Mouse (Mus musculus): ENCODE results near the gene Prol1. TPM values are rescaled to one million over a fixed set of nuclear protein-coding genes. Genes with fewer than 3 reads are reported as not detected.
"Not testable (repeated sequence)": the region's sequence is repeated elsewhere in the genome, so short reads cannot be mapped to it uniquely, and the experiment has no call there.

Prol1 gene
- not detected in 2 replicates for polyA plus RNA-seq (2014; fragmentation: Nextera tagmentation; extraction: Ambion mirVana)

- no peaks in the 10 kb centered on the region for H3K27me3 ChIP-seq (ENCODE audit: control insufficient read depth, insufficient read depth, low read length)
- H3K4me2 ChIP-seq (ENCODE audit: low read depth, low read length): no peak within 1 kb of the TSS
- 92% methylated on average over 1 of the region's 1 CpGs for WGBS
- H3K4me3 ChIP-seq (ENCODE audit: low read depth, low read length): no peak within 1 kb of the TSS
- H3K27ac ChIP-seq (replicated peaks; ENCODE audit: low read depth, low read length): no peak within 1 kb of the TSS
- no peaks in the 10 kb centered on the region for H3K36me3 ChIP-seq (replicated peaks; ENCODE audit: control insufficient read depth, insufficient read depth, low read depth, low read length)
- DNase-seq (ENCODE audit: low spot score) (no peak), ATAC-seq (replicated peaks; ENCODE audit: insufficient number of reproducible peaks, low FRiP score, low TSS enrichment, low read depth) (no peak)
- no peaks in the 10 kb centered on the region for H3K4me1 ChIP-seq (ENCODE audit: control insufficient read depth, insufficient read depth, low read length)
- H3K9me3 ChIP-seq (replicated peaks; ENCODE audit: control insufficient read depth, low read length): no peaks in the 10 kb centered on the region
- H3K9ac ChIP-seq (replicated peaks; ENCODE audit: low read length): no peak within 1 kb of the TSS
Observed at GRCm38 (mm10) chr5:88317012-88317411, at the start of gene Prol1. Gene Prol1, plus strand, starts transcription at chr5:88317312.

- ATAC-seq (replicated peaks; ENCODE audit: insufficient number of reproducible peaks, low FRiP score, low TSS enrichment, low read depth): no peak
- Histone ChIP-seq H3K4me1 (ENCODE audit: control insufficient read depth, insufficient read depth, low read length) (no peaks in the 10 kb centered on the region), H3K36me3 (replicated peaks; ENCODE audit: control insufficient read depth, insufficient read depth, low read depth, low read length) (no peaks in the 10 kb centered on the region), H3K4me3 (ENCODE audit: low read depth, low read length) (no peak within 1 kb of the TSS), H3K9ac (replicated peaks; ENCODE audit: low read length) (no peak within 1 kb of the TSS), H3K27ac (replicated peaks; ENCODE audit: low read depth, low read length) (no peak within 1 kb of the TSS), H3K27me3 (ENCODE audit: control insufficient read depth, insufficient read depth, low read length) (no peaks in the 10 kb centered on the region), H3K4me2 (ENCODE audit: low read depth, low read length) (no peak within 1 kb of the TSS), H3K9me3 (replicated peaks; ENCODE audit: control insufficient read depth, low read length) (no peaks in the 10 kb centered on the region)
- WGBS: 82% methylated on average over 1 of the region's 1 CpGs
- DNase-seq (ENCODE audit: low spot score): no peak
Observed at GRCm38 (mm10) chr5:88268619-88269018, 48.5 kb upstream of the Prol1 start, which contains the start of gene Gm7714. Gene Gm7714, plus strand, starts transcription at chr5:88268919.

- not testable (repeated sequence) for H3K9ac ChIP-seq (replicated peaks; ENCODE audit: low read length)
- 59% methylated on average over 3 of the region's 3 CpGs for WGBS
Observed at GRCm38 (mm10) chr5:88311307-88311706, 5.8 kb upstream of the Prol1 start.

GRCm38 (mm10) chr5:88348533-88348932, 31.4 kb downstream of the Prol1 start:
- not testable (repeated sequence) for H3K9ac ChIP-seq (replicated peaks; ENCODE audit: low read length); ATAC-seq (replicated peaks; ENCODE audit: insufficient number of reproducible peaks, low FRiP score, low TSS enrichment, low read depth); H3K9me3 ChIP-seq (replicated peaks; ENCODE audit: control insufficient read depth, low read length); H3K4me3 ChIP-seq (ENCODE audit: low read depth, low read length); DNase-seq (ENCODE audit: low spot score); H3K27me3 ChIP-seq (ENCODE audit: control insufficient read depth, insufficient read depth, low read length); H3K27ac ChIP-seq (replicated peaks; ENCODE audit: low read depth, low read length); H3K4me1 ChIP-seq (ENCODE audit: control insufficient read depth, insufficient read depth, low read length); H3K36me3 ChIP-seq (replicated peaks; ENCODE audit: control insufficient read depth, insufficient read depth, low read depth, low read length); H3K4me2 ChIP-seq (ENCODE audit: low read depth, low read length)
- WGBS: 50% methylated on average over 2 of the region's 2 CpGs

More at GRCm38 (mm10) chr5:88311307-88311706, 5.8 kb upstream of the Prol1 start:
- not testable (repeated sequence) for H3K36me3 ChIP-seq (replicated peaks; ENCODE audit: control insufficient read depth, insufficient read depth, low read depth, low read length); H3K4me1 ChIP-seq (ENCODE audit: control insufficient read depth, insufficient read depth, low read length); H3K4me2 ChIP-seq (ENCODE audit: low read depth, low read length); H3K27ac ChIP-seq (replicated peaks; ENCODE audit: low read depth, low read length); DNase-seq (ENCODE audit: low spot score); H3K9me3 ChIP-seq (replicated peaks; ENCODE audit: control insufficient read depth, low read length); H3K4me3 ChIP-seq (ENCODE audit: low read depth, low read length); ATAC-seq (replicated peaks; ENCODE audit: insufficient number of reproducible peaks, low FRiP score, low TSS enrichment, low read depth); H3K27me3 ChIP-seq (ENCODE audit: control insufficient read depth, insufficient read depth, low read length)

- Histone ChIP-seq H3K4me3 (ENCODE audit: low read depth, low read length) (no peak overlapping the region), H3K9ac (replicated peaks; ENCODE audit: low read length) (no peak overlapping the region), H3K27ac (replicated peaks; ENCODE audit: low read depth, low read length) (no peak overlapping the region), H3K4me1 (ENCODE audit: control insufficient read depth, insufficient read depth, low read length) (no peaks in the 10 kb centered on the region), H3K36me3 (replicated peaks; ENCODE audit: control insufficient read depth, insufficient read depth, low read depth, low read length) (no peaks in the 10 kb centered on the region), H3K4me2 (ENCODE audit: low read depth, low read length) (no peak overlapping the region), H3K9me3 (replicated peaks; ENCODE audit: control insufficient read depth, low read length) (no peaks in the 10 kb centered on the region), H3K27me3 (ENCODE audit: control insufficient read depth, insufficient read depth, low read length) (no peaks in the 10 kb centered on the region)
- peak; percentile 74 for DNase-seq (ENCODE audit: low spot score)
- ATAC-seq (replicated peaks; ENCODE audit: insufficient number of reproducible peaks, low FRiP score, low TSS enrichment, low read depth): no peak
- 13% methylated on average over 5 of the region's 5 CpGs for WGBS
Observed at GRCm38 (mm10) chr5:88364768-88365167, 47.7 kb downstream of the Prol1 start.

- H3K4me1 ChIP-seq (ENCODE audit: control insufficient read depth, insufficient read depth, low read length): no peaks in the 10 kb centered on the region
- DNase-seq (ENCODE audit: low spot score) (no peak), ATAC-seq (replicated peaks; ENCODE audit: insufficient number of reproducible peaks, low FRiP score, low TSS enrichment, low read depth) (no peak)
- no peak overlapping the region for H3K27ac ChIP-seq (replicated peaks; ENCODE audit: low read depth, low read length)
- H3K9ac ChIP-seq (replicated peaks; ENCODE audit: low read length): no peak overlapping the region
- 72% methylated on average over 1 of the region's 1 CpGs for WGBS
- H3K27me3 ChIP-seq (ENCODE audit: control insufficient read depth, insufficient read depth, low read length): no peaks in the 10 kb centered on the region
- no peak overlapping the region for H3K4me2 ChIP-seq (ENCODE audit: low read depth, low read length)
- no peak overlapping the region for H3K4me3 ChIP-seq (ENCODE audit: low read depth, low read length)
- no peaks in the 10 kb centered on the region for H3K9me3 ChIP-seq (replicated peaks; ENCODE audit: control insufficient read depth, low read length)
- no peaks in the 10 kb centered on the region for H3K36me3 ChIP-seq (replicated peaks; ENCODE audit: control insufficient read depth, insufficient read depth, low read depth, low read length)
Observed at GRCm38 (mm10) chr5:88366886-88367285, 49.8 kb downstream of the Prol1 start.

- H3K4me3 ChIP-seq (ENCODE audit: low read depth, low read length): no peak overlapping the region
- no peak for DNase-seq (ENCODE audit: low spot score)
- no peak overlapping the region for H3K4me2 ChIP-seq (ENCODE audit: low read depth, low read length)
- H3K27ac ChIP-seq (replicated peaks; ENCODE audit: low read depth, low read length): no peak overlapping the region
- no peak overlapping the region for H3K9ac ChIP-seq (replicated peaks; ENCODE audit: low read length)
- no peaks in the 10 kb centered on the region for H3K36me3 ChIP-seq (replicated peaks; ENCODE audit: control insufficient read depth, insufficient read depth, low read depth, low read length)
- no peaks in the 10 kb centered on the region for H3K27me3 ChIP-seq (ENCODE audit: control insufficient read depth, insufficient read depth, low read length)
- WGBS: 83% methylated on average over 6 of the region's 6 CpGs
- no peaks in the 10 kb centered on the region for H3K9me3 ChIP-seq (replicated peaks; ENCODE audit: control insufficient read depth, low read length)
- no peaks in the 10 kb centered on the region for H3K4me1 ChIP-seq (ENCODE audit: control insufficient read depth, insufficient read depth, low read length)
- ATAC-seq (replicated peaks; ENCODE audit: insufficient number of reproducible peaks, low FRiP score, low TSS enrichment, low read depth): no peak
Observed at GRCm38 (mm10) chr5:88370578-88371232, 53.6 kb downstream of the Prol1 start.

- no peak for DNase-seq (ENCODE audit: low spot score)
- no peaks in the 10 kb centered on the region for H3K36me3 ChIP-seq (replicated peaks; ENCODE audit: control insufficient read depth, insufficient read depth, low read depth, low read length)
- no peaks in the 10 kb centered on the region for H3K9me3 ChIP-seq (replicated peaks; ENCODE audit: control insufficient read depth, low read length)
- H3K4me2 ChIP-seq (ENCODE audit: low read depth, low read length): no peak overlapping the region
- WGBS: 82% methylated on average over 6 of the region's 6 CpGs
- no peaks in the 10 kb centered on the region for H3K27me3 ChIP-seq (ENCODE audit: control insufficient read depth, insufficient read depth, low read length)
- no peak overlapping the region for H3K9ac ChIP-seq (replicated peaks; ENCODE audit: low read length)
- H3K4me1 ChIP-seq (ENCODE audit: control insufficient read depth, insufficient read depth, low read length): no peaks in the 10 kb centered on the region
- ATAC-seq (replicated peaks; ENCODE audit: insufficient number of reproducible peaks, low FRiP score, low TSS enrichment, low read depth): no peak
- H3K27ac ChIP-seq (replicated peaks; ENCODE audit: low read depth, low read length): no peak overlapping the region
- H3K4me3 ChIP-seq (ENCODE audit: low read depth, low read length): no peak overlapping the region
Observed at GRCm38 (mm10) chr5:88372563-88372962, 55.5 kb downstream of the Prol1 start.

Measured in embryonic facial prominence, embryonic 11.5 days (tissue).